Mouse (Mus musculus): ENCODE measurements around the gene Wdr24. TPM values are rescaled to one million over a fixed set of nuclear protein-coding genes. Genes with fewer than 3 reads are reported as not detected.

Gene Wdr24
- polyA plus RNA-seq, 1 experiment from 2014 or later, result 28.3 TPM

DNA sequence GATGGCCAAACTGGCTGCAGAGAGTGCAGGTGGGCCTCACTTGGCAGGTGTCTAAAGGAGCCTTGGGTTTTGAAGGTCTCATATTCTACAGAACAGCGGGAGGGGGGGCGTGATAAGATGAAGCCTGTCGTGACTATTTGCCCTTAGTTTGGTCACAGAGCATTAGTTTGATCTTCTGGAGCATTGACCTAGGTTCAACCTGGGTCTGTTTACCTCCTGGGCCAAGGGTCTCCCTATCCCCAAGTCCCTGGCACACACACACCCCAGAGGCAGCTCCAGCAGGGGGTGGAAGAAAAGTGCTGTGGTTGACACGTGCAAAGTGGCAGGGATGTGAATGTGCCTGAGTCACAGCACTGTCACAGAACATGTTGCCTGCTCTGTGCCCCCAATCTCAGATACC is 12.5 kb upstream of the Wdr24 start:
- Histone ChIP-seq H3K9me3 (ENCODE audit: control insufficient read depth, low read depth, low read length) (no peaks in the 10 kb centered on the region), H3K27me3 (ENCODE audit: control insufficient read depth, insufficient read depth, low read length) (peaks cover 6% of the 10 kb centered on the region; the same call in 1 of the 2 replicates), H3K4me3 (ENCODE audit: low read depth, low read length) (no peak overlapping the region), H3K27ac (ENCODE audit: low read length) (no peak overlapping the region), H3K36me3 (ENCODE audit: control insufficient read depth, insufficient read depth, low read length) (no peaks in the 10 kb centered on the region), H3K4me1 (ENCODE audit: control insufficient read depth, insufficient read depth, low read length) (no peaks in the 10 kb centered on the region), H3K4me2 (replicated peaks; ENCODE audit: low read depth, low read length) (no peak overlapping the region), H3K9ac (replicated peaks; ENCODE audit: low read depth, low read length) (no peak overlapping the region)
- 62% methylated on average over 4 of the region's 4 CpGs for WGBS
- no peak for ATAC-seq (ENCODE audit: insufficient number of reproducible peaks, insufficient read depth, low FRiP score, low read depth)

DNA sequence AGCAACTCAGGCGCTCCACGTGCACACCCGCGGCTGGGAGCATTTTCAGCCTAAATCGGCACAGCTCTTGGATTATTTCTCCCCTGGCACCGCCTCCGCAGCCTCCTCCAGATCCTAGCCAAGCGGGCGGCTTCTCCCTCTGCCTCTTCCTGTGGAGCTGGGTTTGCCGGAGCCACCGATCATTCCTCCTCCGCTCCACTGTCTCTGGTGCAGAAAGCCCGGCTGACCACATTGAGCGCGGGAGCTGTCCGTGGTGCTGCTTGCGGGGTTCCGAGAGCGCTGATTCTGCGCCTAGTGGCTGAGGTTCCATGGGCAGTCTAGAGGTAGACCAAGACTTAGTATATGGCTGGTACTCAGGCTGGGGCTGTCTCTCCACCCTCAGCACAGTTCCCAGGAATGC is 10.0 kb upstream of the Wdr24 start:
- Histone ChIP-seq H3K4me1 (ENCODE audit: control insufficient read depth, insufficient read depth, low read length) (no peaks in the 10 kb centered on the region), H3K27me3 (ENCODE audit: control insufficient read depth, insufficient read depth, low read length) (peaks cover 9% of the 10 kb centered on the region; the same call in 1 of the 2 replicates), H3K4me2 (replicated peaks; ENCODE audit: low read depth, low read length) (no peak overlapping the region), H3K9me3 (ENCODE audit: control insufficient read depth, low read depth, low read length) (no peaks in the 10 kb centered on the region), H3K27ac (ENCODE audit: low read length) (no peak overlapping the region), H3K9ac (replicated peaks; ENCODE audit: low read depth, low read length) (no peak overlapping the region), H3K36me3 (ENCODE audit: control insufficient read depth, insufficient read depth, low read length) (no peaks in the 10 kb centered on the region), H3K4me3 (ENCODE audit: low read depth, low read length) (no peak overlapping the region)
- 3% methylated on average over 20 of the region's 20 CpGs for WGBS
- no peak for ATAC-seq (ENCODE audit: insufficient number of reproducible peaks, insufficient read depth, low FRiP score, low read depth)

DNA sequence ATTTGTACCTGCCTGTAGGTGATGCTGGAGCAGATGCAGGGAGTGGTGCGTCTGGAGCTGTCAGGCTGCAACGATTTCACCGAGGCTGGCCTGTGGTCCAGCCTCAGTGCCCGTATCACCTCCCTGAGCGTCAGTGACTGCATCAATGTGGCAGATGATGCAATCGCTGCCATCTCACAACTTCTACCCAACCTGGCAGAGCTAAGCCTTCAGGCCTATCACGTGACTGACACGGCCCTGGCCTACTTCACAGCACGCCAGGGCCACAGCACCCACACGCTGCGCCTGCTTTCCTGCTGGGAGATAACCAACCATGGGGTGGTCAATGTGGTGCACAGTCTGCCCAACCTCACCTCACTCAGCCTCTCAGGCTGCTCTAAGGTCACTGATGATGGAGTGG is 5.8 kb upstream of the Wdr24 start:
- 84% methylated on average over 11 of the region's 11 CpGs for WGBS
- Histone ChIP-seq H3K4me2 (replicated peaks; ENCODE audit: low read depth, low read length) (no peak overlapping the region), H3K36me3 (ENCODE audit: control insufficient read depth, insufficient read depth, low read length) (no peaks in the 10 kb centered on the region), H3K4me1 (ENCODE audit: control insufficient read depth, insufficient read depth, low read length) (no peaks in the 10 kb centered on the region), H3K27me3 (ENCODE audit: control insufficient read depth, insufficient read depth, low read length) (peaks cover 24% of the 10 kb centered on the region), H3K9ac (replicated peaks; ENCODE audit: low read depth, low read length) (no peak overlapping the region), H3K4me3 (ENCODE audit: low read depth, low read length) (no peak overlapping the region), H3K27ac (ENCODE audit: low read length) (no peak overlapping the region), H3K9me3 (ENCODE audit: control insufficient read depth, low read depth, low read length) (no peaks in the 10 kb centered on the region)
- no peak for ATAC-seq (ENCODE audit: insufficient number of reproducible peaks, insufficient read depth, low FRiP score, low read depth)

DNA sequence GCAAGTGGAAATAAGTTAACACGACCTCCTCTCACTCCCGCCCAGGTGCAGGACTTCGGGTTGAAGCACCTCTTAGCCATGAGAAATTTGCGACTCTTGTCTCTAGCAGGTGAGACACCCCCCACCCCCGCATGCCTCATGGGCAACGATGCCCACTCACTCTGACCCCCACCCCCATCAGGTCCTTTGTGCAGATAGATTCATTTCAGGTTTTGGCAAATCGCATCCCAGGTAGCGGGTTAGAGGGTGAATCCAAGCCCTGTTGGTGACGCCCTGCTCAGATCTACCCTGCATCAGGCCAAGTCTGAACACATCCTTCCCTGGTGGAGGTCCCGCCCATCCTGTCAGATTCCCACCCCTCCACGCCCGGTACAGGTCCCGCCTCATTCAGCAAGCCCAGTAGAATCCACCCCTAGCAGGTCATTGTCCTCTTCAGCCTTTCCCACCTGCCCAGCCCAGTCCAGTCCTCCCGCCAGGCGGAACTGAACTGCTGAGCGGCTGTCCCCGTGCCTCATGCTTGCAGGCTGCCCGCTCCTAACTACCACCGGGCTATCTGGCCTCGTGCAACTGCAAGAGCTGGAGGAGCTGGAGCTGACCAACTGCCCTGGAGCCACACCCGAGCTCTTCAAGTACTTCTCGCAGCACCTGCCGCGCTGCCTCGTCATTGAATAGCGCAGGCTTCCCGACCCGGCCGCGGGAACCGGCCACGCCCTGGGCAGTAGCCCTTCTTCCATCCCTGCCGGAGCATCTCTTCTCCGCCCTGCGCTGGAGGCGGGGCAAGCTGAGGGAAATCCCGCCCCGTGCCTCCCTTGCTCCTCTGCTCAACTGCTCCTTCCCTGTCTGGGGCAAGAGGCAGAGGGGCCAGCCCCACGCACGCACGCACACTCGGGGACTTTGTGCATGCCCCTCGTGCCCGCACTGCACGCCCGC is 4.3 kb upstream of the Wdr24 start:
- H3K4me3 ChIP-seq (ENCODE audit: low read depth, low read length), result no peak overlapping the region; the same call in 1 of the 2 replicates
- 6% methylated on average over 46 of the region's 46 CpGs for WGBS
- no peak overlapping the region for H3K9ac ChIP-seq (replicated peaks; ENCODE audit: low read depth, low read length)

DNA sequence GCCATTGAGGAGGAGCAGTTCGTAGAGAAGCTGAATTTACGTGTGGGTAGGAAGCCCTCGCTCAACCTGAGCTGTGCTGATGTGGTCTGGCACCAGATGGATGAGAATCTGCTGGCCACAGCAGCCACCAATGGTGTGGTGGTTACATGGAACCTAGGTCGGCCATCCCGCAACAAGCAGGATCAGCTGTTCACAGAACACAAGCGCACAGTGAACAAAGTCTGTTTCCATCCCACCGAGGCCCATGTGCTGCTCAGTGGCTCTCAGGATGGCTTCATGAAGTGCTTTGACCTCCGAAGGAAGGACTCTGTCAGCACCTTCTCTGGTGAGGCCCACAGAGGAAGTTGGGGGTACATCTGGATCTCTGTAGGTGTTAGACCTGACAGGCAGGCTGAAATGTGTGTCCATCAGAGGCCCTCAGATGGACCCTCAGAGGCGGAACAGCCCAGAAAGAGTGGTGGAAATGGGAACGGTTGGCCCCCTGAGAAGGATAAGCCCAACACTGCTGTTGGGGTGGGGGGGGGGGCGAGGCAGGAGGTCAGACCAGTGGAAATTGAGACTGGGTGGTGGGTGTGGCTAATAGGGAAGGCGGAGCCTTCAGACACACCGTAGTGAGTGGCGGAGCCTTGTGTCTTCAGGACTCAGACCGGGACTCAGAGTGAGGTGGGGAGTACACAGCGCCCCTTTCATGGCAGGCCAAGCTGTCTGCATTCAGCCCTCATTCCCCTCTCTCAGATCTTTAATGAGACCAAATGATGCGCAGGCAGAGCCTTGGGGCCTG is 1.1 kb downstream of the Wdr24 start:
- WGBS, result 69% methylated on average over 17 of the region's 17 CpGs
- H3K4me1 ChIP-seq (ENCODE audit: control insufficient read depth, insufficient read depth, low read length), result peaks cover 19% of the 10 kb centered on the region
- peaks cover 16% of the 10 kb centered on the region for H3K36me3 ChIP-seq (ENCODE audit: control insufficient read depth, insufficient read depth, low read length)
- H3K27ac ChIP-seq (ENCODE audit: low read length), result no peak overlapping the region
- H3K4me3 ChIP-seq (ENCODE audit: low read depth, low read length), result peak overlapping the region; percentile 61
- ATAC-seq (ENCODE audit: insufficient number of reproducible peaks, insufficient read depth, low FRiP score, low read depth), result no peak
- H3K27me3 ChIP-seq (ENCODE audit: control insufficient read depth, insufficient read depth, low read length), result peaks cover 9% of the 10 kb centered on the region
- no peaks in the 10 kb centered on the region for H3K9me3 ChIP-seq (ENCODE audit: control insufficient read depth, low read depth, low read length)
- peak overlapping the region; percentile 87 for H3K4me2 ChIP-seq (replicated peaks; ENCODE audit: low read depth, low read length)
- H3K9ac ChIP-seq (replicated peaks; ENCODE audit: low read depth, low read length), result peak overlapping the region; percentile 63; the same call in 1 of the 2 replicates

More for the DNA sequence above, 4.3 kb upstream of the Wdr24 start:
- peak; percentile 20; the same call in 1 of the 2 replicates for ATAC-seq (ENCODE audit: insufficient number of reproducible peaks, insufficient read depth, low FRiP score, low read depth)
- Histone ChIP-seq H3K4me1 (ENCODE audit: control insufficient read depth, insufficient read depth, low read length) (peaks cover 5% of the 10 kb centered on the region), H3K9me3 (ENCODE audit: control insufficient read depth, low read depth, low read length) (no peaks in the 10 kb centered on the region), H3K27ac (ENCODE audit: low read length) (no peak overlapping the region), H3K36me3 (ENCODE audit: control insufficient read depth, insufficient read depth, low read length) (no peaks in the 10 kb centered on the region), H3K4me2 (replicated peaks; ENCODE audit: low read depth, low read length) (peak overlapping the region; percentile 20; the same call in 1 of the 2 replicates), H3K27me3 (ENCODE audit: control insufficient read depth, insufficient read depth, low read length) (peaks cover 24% of the 10 kb centered on the region)

DNA sequence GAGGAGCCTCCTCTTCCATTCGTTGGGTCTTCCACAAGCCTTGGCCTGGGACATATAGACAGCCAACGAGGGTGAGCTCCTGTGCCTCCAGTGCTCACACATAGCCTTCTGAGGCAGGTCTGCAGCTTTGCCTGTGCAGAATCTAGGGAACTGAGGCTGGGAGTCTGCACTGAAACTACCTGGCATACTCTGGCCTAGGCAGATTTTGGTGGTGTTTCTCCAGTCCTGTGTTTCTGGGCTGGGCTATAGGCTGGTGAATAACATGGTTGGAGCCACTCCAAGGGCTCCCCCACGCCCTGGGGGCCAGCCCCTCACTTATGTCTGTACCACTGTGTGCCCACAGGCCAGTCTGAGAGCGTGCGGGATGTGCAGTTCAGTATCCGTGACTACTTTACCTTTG is 1.9 kb downstream of the Wdr24 start:
- peaks cover 23% of the 10 kb centered on the region for H3K36me3 ChIP-seq (ENCODE audit: control insufficient read depth, insufficient read depth, low read length)
- ATAC-seq (ENCODE audit: insufficient number of reproducible peaks, insufficient read depth, low FRiP score, low read depth), result no peak
- H3K4me1 ChIP-seq (ENCODE audit: control insufficient read depth, insufficient read depth, low read length), result peaks cover 25% of the 10 kb centered on the region
- H3K4me2 ChIP-seq (replicated peaks; ENCODE audit: low read depth, low read length), result no peak overlapping the region; the same call in 1 of the 2 replicates
- H3K9ac ChIP-seq (replicated peaks; ENCODE audit: low read depth, low read length), result no peak overlapping the region
- no peak overlapping the region for H3K4me3 ChIP-seq (ENCODE audit: low read depth, low read length)
- H3K27me3 ChIP-seq (ENCODE audit: control insufficient read depth, insufficient read depth, low read length), result peaks cover 2% of the 10 kb centered on the region; the same call in 1 of the 2 replicates
- H3K9me3 ChIP-seq (ENCODE audit: control insufficient read depth, low read depth, low read length), result no peaks in the 10 kb centered on the region
- no peak overlapping the region for H3K27ac ChIP-seq (ENCODE audit: low read length)
- WGBS, result 87% methylated on average over 6 of the region's 6 CpGs

DNA sequence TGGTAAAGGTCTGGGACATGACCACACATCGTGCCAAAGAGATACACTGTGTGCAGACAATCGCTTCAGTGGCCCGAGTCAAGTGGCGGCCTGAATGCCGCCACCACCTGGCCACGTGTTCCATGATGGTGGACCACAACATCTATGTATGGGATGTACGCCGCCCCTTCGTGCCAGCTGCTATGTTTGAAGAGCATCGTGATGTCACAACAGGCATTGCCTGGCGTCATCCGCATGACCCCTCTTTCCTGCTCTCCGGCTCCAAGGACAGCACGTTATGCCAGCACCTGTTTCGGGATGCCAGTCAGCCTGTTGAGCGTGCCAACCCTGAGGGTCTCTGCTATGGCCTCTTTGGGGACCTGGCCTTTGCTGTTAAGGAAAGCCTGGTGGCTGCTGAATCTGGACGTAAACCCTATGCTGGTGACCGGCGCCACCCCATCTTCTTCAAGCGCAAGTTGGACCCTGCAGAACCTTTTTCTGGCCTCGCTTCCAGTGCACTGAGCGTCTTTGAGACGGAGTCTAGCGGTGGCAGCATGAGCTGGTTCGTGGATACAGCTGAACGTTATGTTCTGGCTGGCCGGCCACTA is 2.6 kb downstream of the Wdr24 start:
- no peak overlapping the region for H3K9ac ChIP-seq (replicated peaks; ENCODE audit: low read depth, low read length)
- no peak overlapping the region for H3K4me3 ChIP-seq (ENCODE audit: low read depth, low read length)
- no peak for ATAC-seq (ENCODE audit: insufficient number of reproducible peaks, insufficient read depth, low FRiP score, low read depth)
- H3K27me3 ChIP-seq (ENCODE audit: control insufficient read depth, insufficient read depth, low read length), result no peaks in the 10 kb centered on the region
- H3K36me3 ChIP-seq (ENCODE audit: control insufficient read depth, insufficient read depth, low read length), result peaks cover 29% of the 10 kb centered on the region
- H3K4me1 ChIP-seq (ENCODE audit: control insufficient read depth, insufficient read depth, low read length), result peaks cover 29% of the 10 kb centered on the region
- H3K9me3 ChIP-seq (ENCODE audit: control insufficient read depth, low read depth, low read length), result no peaks in the 10 kb centered on the region
- H3K4me2 ChIP-seq (replicated peaks; ENCODE audit: low read depth, low read length), result no peak overlapping the region
- no peak overlapping the region for H3K27ac ChIP-seq (ENCODE audit: low read length)
- WGBS, result 95% methylated on average over 27 of the region's 27 CpGs

DNA sequence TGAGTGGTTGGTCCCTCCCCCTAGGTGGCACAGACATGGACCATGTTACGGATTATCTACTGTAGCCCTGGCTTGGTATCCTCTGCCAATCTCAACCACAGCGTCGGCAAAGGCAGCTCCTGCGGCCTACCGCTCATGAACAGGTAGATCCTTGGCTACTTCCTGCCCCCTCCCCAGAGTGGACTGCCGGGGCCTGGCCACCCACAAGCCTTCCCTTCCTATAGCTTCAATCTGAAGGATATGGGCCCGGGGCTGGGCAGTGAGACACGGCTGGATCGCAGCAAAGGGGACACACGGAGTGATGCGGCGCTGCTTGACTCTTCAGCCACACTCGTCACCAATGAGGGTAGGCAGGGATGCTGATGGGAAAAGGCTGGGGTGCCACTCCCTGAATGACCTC is 3.6 kb downstream of the Wdr24 start:
- no peak overlapping the region for H3K4me2 ChIP-seq (replicated peaks; ENCODE audit: low read depth, low read length)
- peaks cover 36% of the 10 kb centered on the region for H3K4me1 ChIP-seq (ENCODE audit: control insufficient read depth, insufficient read depth, low read length)
- no peak for ATAC-seq (ENCODE audit: insufficient number of reproducible peaks, insufficient read depth, low FRiP score, low read depth)
- H3K27ac ChIP-seq (ENCODE audit: low read length), result no peak overlapping the region
- no peak overlapping the region for H3K9ac ChIP-seq (replicated peaks; ENCODE audit: low read depth, low read length)
- peaks cover 34% of the 10 kb centered on the region for H3K36me3 ChIP-seq (ENCODE audit: control insufficient read depth, insufficient read depth, low read length)
- H3K9me3 ChIP-seq (ENCODE audit: control insufficient read depth, low read depth, low read length), result no peaks in the 10 kb centered on the region
- H3K27me3 ChIP-seq (ENCODE audit: control insufficient read depth, insufficient read depth, low read length), result no peaks in the 10 kb centered on the region
- H3K4me3 ChIP-seq (ENCODE audit: low read depth, low read length), result no peak overlapping the region
- WGBS, result 94% methylated on average over 13 of the region's 13 CpGs
